Mouse (Mus musculus) gastrocnemius, postnatal 10 days (tissue): ENCODE measurements around the gene Gnl3l. TPM values are rescaled to one million over a fixed set of nuclear protein-coding genes. Genes with fewer than 3 reads are reported as not detected.
A peak's percentile ranks its signal among the peaks of the same experiment; 100 is the strongest.

Experiments used
- DNase-seq: peaks from one replicate; pipeline ENCODE4 v3.0.0; 2021; ENCODE audit warnings: mixed read lengths
- total RNA-seq, 2 experiments: library from RNA; stranded (reverse); gene quantifications; 2 replicates each; pipeline ENCODE4 v1.2.3; 2021

The Gnl3l gene
- total RNA-seq, 2 experiments from 2014 or later: 34.3 to 36.0 TPM

DNA sequence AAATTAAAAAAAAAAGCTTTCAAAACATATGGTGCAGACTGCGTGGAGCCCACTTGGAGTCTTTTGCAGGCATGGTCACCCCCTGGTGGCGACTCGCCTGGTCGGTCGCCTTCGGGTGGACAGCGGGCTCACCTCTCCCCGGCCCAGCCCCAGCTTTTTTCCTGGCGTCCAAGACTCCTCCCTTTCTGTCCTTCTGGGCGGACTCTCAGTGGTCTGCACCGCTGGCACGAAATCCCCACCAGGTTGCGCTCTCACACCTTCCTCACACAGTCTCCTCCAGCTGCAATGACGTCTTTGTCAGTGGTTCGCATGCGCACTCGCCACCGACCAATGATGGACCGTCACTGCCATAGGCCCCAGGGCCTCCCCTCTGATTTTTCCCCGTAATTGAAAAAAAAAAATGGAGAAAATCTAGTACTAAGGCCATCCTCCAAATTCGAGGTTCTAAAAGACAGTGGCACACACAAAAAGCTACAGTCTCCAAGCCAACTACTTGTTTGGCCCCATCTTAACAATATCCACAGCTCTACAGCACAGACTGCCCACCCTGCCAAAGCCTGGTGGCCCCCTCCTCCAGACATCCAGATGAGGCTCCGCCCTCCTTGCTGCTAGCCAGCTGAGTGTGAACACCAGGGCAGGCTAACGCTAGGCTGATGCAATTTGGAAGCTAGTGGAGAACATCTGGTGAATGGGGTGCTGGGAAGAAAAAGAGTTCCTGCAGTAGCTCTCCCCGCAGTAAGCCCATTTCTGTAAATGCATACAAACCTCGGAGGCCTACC, 60.4 kb downstream of the Gnl3l start:
- peak; percentile 69 for DNase-seq

- DNase-seq: no peak
Measured at GRCm38 (mm10) chrX:150956016-150956415, 61.1 kb downstream of the Gnl3l start.

DNA sequence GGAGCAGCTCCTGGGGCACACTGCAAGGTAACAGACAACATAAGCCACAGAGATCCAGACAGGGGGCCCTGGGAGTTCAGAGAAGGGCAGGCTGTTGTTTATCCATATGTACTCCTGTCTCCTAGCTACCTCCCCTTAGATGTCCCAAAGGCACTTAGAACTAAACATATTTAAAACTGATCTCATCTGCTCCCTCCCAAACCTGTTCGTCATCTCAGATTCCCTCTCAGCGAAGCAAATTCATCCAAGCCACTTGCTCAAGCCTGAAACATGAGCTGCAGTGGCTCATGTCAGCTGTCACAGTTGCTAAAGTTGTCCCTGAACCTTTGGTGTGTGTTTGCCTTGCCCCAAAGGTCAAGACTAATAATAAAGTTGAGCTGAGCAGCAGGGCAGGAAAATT, 61.7 kb downstream of the Gnl3l start:
- DNase-seq: peak; percentile 4

DNA sequence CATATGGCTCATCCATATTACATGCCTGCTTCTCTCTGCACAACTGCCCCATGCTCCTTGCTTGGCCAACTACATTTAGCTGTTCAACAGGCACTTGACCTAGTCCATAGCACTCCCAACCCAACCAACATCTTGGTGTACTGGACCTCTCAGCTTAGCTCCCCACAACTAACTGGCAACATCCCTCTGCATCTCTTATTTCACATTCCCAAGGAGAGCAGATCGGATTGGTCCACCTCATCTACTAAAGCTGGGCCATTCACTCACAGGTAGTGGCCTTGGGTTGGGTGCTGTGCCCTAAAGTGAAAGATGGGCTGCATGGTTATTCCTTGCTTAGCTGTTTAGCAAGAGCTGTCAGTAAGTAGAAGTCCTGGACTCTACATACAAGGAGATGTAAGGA, 62.4 kb downstream of the Gnl3l start:
- DNase-seq: no peak

Other genes starting within 250 kb of the Gnl3l start
- 100 to 1,000 TPM; 624 to 636 TPM for gene Maged2, start 203.0 kb downstream of the Gnl3l start, total RNA-seq
- 10 to 100 TPM in 1 of 2 experiments, 1 to 10 TPM in 1; 9.4 to 14.3 TPM for gene Fgd1, start 28.8 kb upstream of the Gnl3l start, total RNA-seq
- 10 to 100 TPM; 12.1 to 13.7 TPM for gene Tsr2, start 79.2 kb upstream of the Gnl3l start, total RNA-seq
- 1 to 10 TPM; 1.2 to 2.2 TPM for gene Wnk3, start 180.8 kb upstream of the Gnl3l start, total RNA-seq